Mouse (Mus musculus): ENCODE measurements at regions not wholly inside any gene's neighbourhood (a gene's known extent, or its start where the extent isn't known, plus 50 kb on each side); places are given as distances from the start of the nearest gene placed in this dataset.
A peak's percentile ranks its signal among the peaks of the same experiment; 100 is the strongest.

GRCm38 (mm10) chr19:15330155-15330554 is 617.0 kb downstream of the Psat1 start:
- intact Hi-C loops (cut with DNase I): no loop called here
- DNase-seq: peak; percentile 13

GRCm38 (mm10) chr19:15299474-15299873 is 647.7 kb downstream of the Psat1 start:
- peak; percentile 7 for DNase-seq
- intact Hi-C loops (cut with DNase I): no loop called here

- no peak for DNase-seq
- intact Hi-C loops (cut with DNase I): no loop called here
These were observed 662.1 kb downstream of the Psat1 start for GRCm38 (mm10) chr19:15285016-15285415.

GRCm38 (mm10) chr19:15242781-15243180 is 644.9 kb upstream of the Tle4 start:
- intact Hi-C loops (cut with DNase I): no loop called here
- no peak for DNase-seq

GRCm38 (mm10) chr19:15230129-15230927 is 632.5 kb upstream of the Tle4 start:
- no peak for DNase-seq
- intact Hi-C loops (cut with DNase I): no loop called here

- no peak for DNase-seq
- intact Hi-C loops (cut with DNase I): no loop called here
These were observed 619.5 kb upstream of the Tle4 start for GRCm38 (mm10) chr19:15217387-15217786.

- DNase-seq: peak; percentile 59
- intact Hi-C loops (cut with DNase I): no loop called here
These were observed 616.8 kb upstream of the Tle4 start for GRCm38 (mm10) chr19:15214651-15215050.

GRCm38 (mm10) chr19:15212881-15213280 is 615.0 kb upstream of the Tle4 start:
- DNase-seq: no peak
- intact Hi-C loops (cut with DNase I): no loop called here

- intact Hi-C loops (cut with DNase I): no loop called here
- no peak for DNase-seq
These were observed 605.2 kb upstream of the Tle4 start for GRCm38 (mm10) chr19:15203039-15203438.

GRCm38 (mm10) chr19:15201262-15201661 is 603.4 kb upstream of the Tle4 start:
- intact Hi-C loops (cut with DNase I): no loop called here
- DNase-seq: peak; percentile 63

- intact Hi-C loops (cut with DNase I): no loop called here
- DNase-seq: no peak
These were observed 602.9 kb upstream of the Tle4 start for GRCm38 (mm10) chr19:15200792-15201191.

GRCm38 (mm10) chr19:15200361-15200760 is 602.5 kb upstream of the Tle4 start:
- no peak for DNase-seq
- intact Hi-C loops (cut with DNase I): no loop called here

- no peak for DNase-seq
- intact Hi-C loops (cut with DNase I): no loop called here
These were observed 601.8 kb upstream of the Tle4 start for GRCm38 (mm10) chr19:15199692-15200091.

GRCm38 (mm10) chr19:15175221-15175620 is 577.4 kb upstream of the Tle4 start:
- intact Hi-C loops (cut with DNase I): no loop called here
- no peak for DNase-seq

GRCm38 (mm10) chr19:15173301-15173700 is 575.5 kb upstream of the Tle4 start:
- peak; percentile 2 for DNase-seq
- intact Hi-C loops (cut with DNase I): no loop called here

- intact Hi-C loops (cut with DNase I): no loop called here
- DNase-seq: no peak
These were observed 569.3 kb upstream of the Tle4 start for GRCm38 (mm10) chr19:15167184-15167583.

- no peak for DNase-seq
- intact Hi-C loops (cut with DNase I): no loop called here
These were observed 562.8 kb upstream of the Tle4 start for GRCm38 (mm10) chr19:15160641-15161040.

- intact Hi-C loops (cut with DNase I): no loop called here
- no peak for DNase-seq
These were observed 560.8 kb upstream of the Tle4 start for GRCm38 (mm10) chr19:15158653-15159052.

- DNase-seq: no peak
- intact Hi-C loops (cut with DNase I): no loop called here
These were observed 560.3 kb upstream of the Tle4 start for GRCm38 (mm10) chr19:15158177-15158576.

GRCm38 (mm10) chr19:15154693-15155092 is 556.8 kb upstream of the Tle4 start:
- no peak for DNase-seq

GRCm38 (mm10) chr19:15146325-15146724 is 548.5 kb upstream of the Tle4 start:
- DNase-seq: no peak
- intact Hi-C loops (cut with DNase I): no loop called here

More at GRCm38 (mm10) chr19:15154693-15155092, 556.8 kb upstream of the Tle4 start:
- intact Hi-C loops (cut with DNase I): no loop called here

- no peak for DNase-seq
- intact Hi-C loops (cut with DNase I): no loop called here
These were observed 529.3 kb upstream of the Tle4 start for GRCm38 (mm10) chr19:15127122-15127521.
